Mouse (Mus musculus) cerebellum, adult 11-12 months (tissue): ENCODE measurements around the gene Serpine1.
A peak's percentile ranks its signal among the peaks of the same experiment; 100 is the strongest.

Source experiments
- DNase-seq: peaks from one replicate; pipeline ENCODE4 v3.0.0; 2022

Serpine1 gene

GRCm38 (mm10) chr5:137051914-137052505 lies 20.1 kb downstream of the Serpine1 start:
- no peak for DNase-seq

- DNase-seq, result no peak
These were observed 20.9 kb downstream of the Serpine1 start for GRCm38 (mm10) chr5:137051125-137051524.

- no peak for DNase-seq
These were observed 25.1 kb downstream of the Serpine1 start for GRCm38 (mm10) chr5:137046991-137047390.

GRCm38 (mm10) chr5:137046324-137046718 lies 25.7 kb downstream of the Serpine1 start:
- DNase-seq, result no peak

- DNase-seq, result peak; percentile 99
These were observed 26.4 kb downstream of the Serpine1 start, which contains the start of gene Ap1s1 for GRCm38 (mm10) chr5:137045402-137046323. Gene Ap1s1 (minus strand): TSS chr5:137046135.

- DNase-seq, result no peak
These were observed 28.1 kb downstream of the Serpine1 start for GRCm38 (mm10) chr5:137043997-137044396.

- no peak for DNase-seq
These were observed 30.6 kb downstream of the Serpine1 start for GRCm38 (mm10) chr5:137041442-137041841.

GRCm38 (mm10) chr5:137039453-137039852 lies 32.6 kb downstream of the Serpine1 start:
- DNase-seq, result no peak

GRCm38 (mm10) chr5:137036211-137036610 lies 35.9 kb downstream of the Serpine1 start:
- DNase-seq, result no peak

- peak; percentile 69 for DNase-seq
These were observed 39.4 kb downstream of the Serpine1 start for GRCm38 (mm10) chr5:137032641-137033074.

- peak; percentile 40 for DNase-seq
These were observed 40.0 kb downstream of the Serpine1 start for GRCm38 (mm10) chr5:137032033-137032421.

GRCm38 (mm10) chr5:137031076-137032032 lies 40.7 kb downstream of the Serpine1 start:
- DNase-seq, result no peak

- no peak for DNase-seq
These were observed 41.7 kb downstream of the Serpine1 start for GRCm38 (mm10) chr5:137030416-137030810.

- DNase-seq, result peak; percentile 91
These were observed 42.2 kb downstream of the Serpine1 start for GRCm38 (mm10) chr5:137029643-137030415.

- DNase-seq, result no peak
These were observed 42.8 kb downstream of the Serpine1 start for GRCm38 (mm10) chr5:137029273-137029585.

GRCm38 (mm10) chr5:137028561-137029272 lies 43.4 kb downstream of the Serpine1 start:
- no peak for DNase-seq

- no peak for DNase-seq
These were observed 46.0 kb downstream of the Serpine1 start, which contains the start of gene Vgf for GRCm38 (mm10) chr5:137026092-137026491. Gene Vgf (plus strand): TSS chr5:137026392.

GRCm38 (mm10) chr5:137025132-137025531 lies 46.9 kb downstream of the Serpine1 start:
- DNase-seq, result peak; percentile 45

GRCm38 (mm10) chr5:137024318-137024717 lies 47.8 kb downstream of the Serpine1 start:
- DNase-seq, result no peak

GRCm38 (mm10) chr5:137015913-137016312 lies 56.2 kb downstream of the Serpine1 start:
- no peak for DNase-seq

- DNase-seq, result no peak
These were observed 59.6 kb downstream of the Serpine1 start for GRCm38 (mm10) chr5:137012401-137012950.
